ENCODE assay signal across 7 mouse cellular contexts in the genomic region with DNA sequence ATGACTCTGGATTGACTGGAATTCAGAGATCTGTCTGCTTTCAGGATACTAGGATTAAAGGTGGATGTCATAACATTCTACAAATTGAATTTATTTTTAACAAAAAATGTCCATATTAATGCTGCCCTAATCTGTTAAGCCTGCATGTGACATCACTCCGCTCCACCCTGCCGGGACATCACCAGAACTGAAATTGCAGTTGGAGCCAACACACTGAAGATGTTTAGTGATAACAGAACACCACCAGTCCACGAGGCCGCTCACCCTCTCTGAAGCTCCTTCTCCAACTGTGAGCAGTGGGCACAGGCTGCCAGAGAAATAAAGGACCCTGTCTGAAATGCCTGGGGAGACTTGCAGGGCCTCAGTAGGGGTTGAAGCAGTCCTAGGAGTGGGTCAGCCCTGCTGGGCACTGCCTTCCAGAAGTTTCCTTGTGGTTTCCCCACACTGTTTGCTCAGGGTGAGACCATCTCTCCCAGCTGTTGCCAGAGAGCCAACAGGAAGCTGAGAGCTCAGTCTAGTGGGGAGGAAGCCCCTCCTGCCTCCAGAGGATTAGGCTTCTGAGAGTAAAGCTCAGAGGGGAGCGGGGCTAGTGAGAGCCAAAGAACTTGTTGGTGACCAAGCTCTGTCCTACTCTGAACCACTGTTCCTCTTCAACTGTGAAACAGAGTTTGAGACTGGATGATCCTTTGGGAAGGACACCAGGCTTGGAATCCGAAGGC. TPM values are rescaled to one million over a fixed set of nuclear protein-coding genes. Genes with fewer than 3 reads are reported as not detected.
DNase-seq lines count a peak whose midpoint lies in the region; ATAC-seq and TF ChIP-seq lines count a peak whose summit lies in the region.
"Not testable (repeated sequence)": the region's sequence is repeated elsewhere in the genome, so short reads cannot be mapped to it uniquely, and the experiment has no call there.

No protein-coding gene starts in this region.

- H3K9ac ChIP-seq in heart, embryonic 11.5 days (ENCODE audit: low read depth, low read length); intestine, embryonic 14.5 days (ENCODE audit: low read length); limb, embryonic 14.5 days (ENCODE audit: low read depth, low read length, severe bottlenecking); liver, embryonic 16.5 days (ENCODE audit: low read depth, low read length); stomach, embryonic 15.5 days: not testable (repeated sequence)

- not testable (repeated sequence) for H3K27me3 ChIP-seq in heart, embryonic 11.5 days (ENCODE audit: control insufficient read depth, insufficient read depth, low read length); intestine, embryonic 14.5 days (replicated peaks; ENCODE audit: control insufficient read depth, insufficient read depth, low read length); limb, embryonic 14.5 days (ENCODE audit: control insufficient read depth, insufficient read depth, low read length); liver, embryonic 16.5 days (ENCODE audit: control insufficient read depth, insufficient read depth, low read depth, low read length); stomach, embryonic 15.5 days (replicated peaks)

- whole genome bisulfite sequencing in heart, embryonic 11.5 days (ENCODE audit: insufficient replicate concordance): 65% methylated on average over 6 of the region's 6 CpGs
- WGBS in intestine, embryonic 14.5 days: 68% methylated on average over 6 of the region's 6 CpGs
- WGBS in limb, embryonic 14.5 days: 77% methylated on average over 6 of the region's 6 CpGs
- 31% methylated on average over 6 of the region's 6 CpGs for WGBS in liver, embryonic 16.5 days (ENCODE audit: insufficient replicate concordance)
- 56% methylated on average over 6 of the region's 6 CpGs for WGBS in stomach, embryonic 15.5 days

- not testable (repeated sequence) for H3K36me3 ChIP-seq in heart, embryonic 11.5 days (ENCODE audit: control insufficient read depth, insufficient read depth, low read length); intestine, embryonic 14.5 days (ENCODE audit: control insufficient read depth, insufficient read depth, low read length); limb, embryonic 14.5 days (ENCODE audit: control insufficient read depth, insufficient read depth, low read length); liver, embryonic 16.5 days (ENCODE audit: control insufficient read depth, insufficient read depth); stomach, embryonic 15.5 days

- not testable (repeated sequence) for DNase-seq in intestine, embryonic 14.5 days (ENCODE audit: low spot score); limb, embryonic 14.5 days (ENCODE audit: low spot score)
- DNase-seq in lung, postnatal 14 days: peak; percentile 15

- not testable (repeated sequence) for H3K4me3 ChIP-seq in heart, embryonic 11.5 days (ENCODE audit: low read depth, low read length); intestine, embryonic 14.5 days (ENCODE audit: low read depth, low read length); limb, embryonic 14.5 days (replicated peaks; ENCODE audit: low read length); liver, embryonic 16.5 days (ENCODE audit: low read depth, low read length); stomach, embryonic 15.5 days (replicated peaks)

- not testable (repeated sequence) for H3K4me2 ChIP-seq in heart, embryonic 11.5 days; intestine, embryonic 14.5 days (ENCODE audit: low read length); limb, embryonic 14.5 days (replicated peaks; ENCODE audit: low read depth, low read length, severe bottlenecking); liver, embryonic 16.5 days (ENCODE audit: low read depth, low read length); stomach, embryonic 15.5 days

- H3K27ac ChIP-seq in heart, embryonic 11.5 days (ENCODE audit: low read depth, low read length); intestine, embryonic 14.5 days (ENCODE audit: low read depth); limb, embryonic 14.5 days (replicated peaks; ENCODE audit: low read depth, low read length); liver, embryonic 16.5 days (ENCODE audit: low read length); stomach, embryonic 15.5 days: not testable (repeated sequence)

- not testable (repeated sequence) for H3K4me1 ChIP-seq in heart, embryonic 11.5 days (ENCODE audit: control insufficient read depth, insufficient read depth, low read length); intestine, embryonic 14.5 days (replicated peaks; ENCODE audit: control insufficient read depth, insufficient read depth, low read length); limb, embryonic 14.5 days (ENCODE audit: control insufficient read depth, insufficient read depth, low read length); stomach, embryonic 15.5 days
- H3K4me1 ChIP-seq in liver, embryonic 16.5 days (ENCODE audit: control insufficient read depth, low read depth, low read length): peaks cover 17% of the 10 kb centered on the region

- not testable (repeated sequence) for H3K9me3 ChIP-seq in heart, embryonic 11.5 days (replicated peaks; ENCODE audit: control insufficient read depth, low read length); intestine, embryonic 14.5 days (ENCODE audit: control insufficient read depth, low read length); limb, embryonic 14.5 days (ENCODE audit: control insufficient read depth, low read length); liver, embryonic 16.5 days (replicated peaks; ENCODE audit: control insufficient read depth, low read length); stomach, embryonic 15.5 days

- ATAC-seq in common myeloid progenitor, adult 5-6 weeks (replicated peaks; ENCODE audit: low read depth, poor library complexity, severe bottlenecking): peak; percentile 67
- peak; percentile 10; the same call in 1 of the 2 replicates for ATAC-seq in heart, embryonic 11.5 days (replicated peaks; ENCODE audit: insufficient number of reproducible peaks, low FRiP score, low TSS enrichment)
- peak; percentile 58; the same call in 1 of the 2 replicates for ATAC-seq in intestine, embryonic 14.5 days (replicated peaks; ENCODE audit: low FRiP score, low TSS enrichment, low read depth)
- ATAC-seq in limb, embryonic 14.5 days (ENCODE audit: low FRiP score, low read depth): 0 out of 2 replicates have a peak, but pooled peaks have one; percentile 42
- peak; percentile 71 for ATAC-seq in liver, embryonic 16.5 days (ENCODE audit: low read depth)
- peak; percentile 56; the same call in 1 of the 2 replicates for ATAC-seq in stomach, embryonic 15.5 days (ENCODE audit: insufficient read depth, low FRiP score, low read depth)

- TF ChIP-seq POLR2A in limb, embryonic 14.5 days (IDR thresholded peaks at IDR 0.05; ENCODE audit: borderline replicate concordance, extremely low read depth, insufficient read depth, insufficient read length): not testable (repeated sequence)

RNA-seq across cellular contexts. Expression of a gene that starts 16.9 kb away (rescaled TPM):
- 12.3 and 13.2 TPM in 2 replicates for total RNA-seq in common myeloid progenitor, adult 5-6 weeks (2017)
- polyA plus RNA-seq in heart, embryonic 11.5 days (2014; fragmentation: Nextera tagmentation; extraction: Ambion mirVana): 3.6 TPM in 2 replicates
- 5.5 and 6.6 TPM in 2 replicates for polyA plus RNA-seq in intestine, embryonic 14.5 days (2014; fragmentation: Nextera tagmentation; extraction: Ambion mirVana)
- 10.6 and 11.5 TPM in 2 replicates for polyA plus RNA-seq in limb, embryonic 14.5 days (2012; rRNA removed)
- 4.7 and 6.2 TPM in 2 replicates for polyA plus RNA-seq in limb, embryonic 14.5 days (2014; fragmentation: Nextera tagmentation; extraction: Ambion mirVana)
- 1.9 and 2.1 TPM in 2 replicates for polyA plus RNA-seq in liver, embryonic 16.5 days (2015; fragmentation: Nextera tagmentation; extraction: Ambion mirVana)
- polyA plus RNA-seq in stomach, embryonic 15.5 days (2015; fragmentation: Nextera tagmentation; extraction: Ambion mirVana): 6.3 and 7.0 TPM in 2 replicates

RNA-seq across cellular contexts. Expression of a gene that starts 33.0 kb away (rescaled TPM):
- total RNA-seq in common myeloid progenitor, adult 5-6 weeks (2017): 21.7 and 23.2 TPM in 2 replicates
- 5.8 and 6.6 TPM in 2 replicates for polyA plus RNA-seq in heart, embryonic 11.5 days (2014; fragmentation: Nextera tagmentation; extraction: Ambion mirVana)
- polyA plus RNA-seq in intestine, embryonic 14.5 days (2014; fragmentation: Nextera tagmentation; extraction: Ambion mirVana): 14.1 and 15.1 TPM in 2 replicates
- 41.7 and 50.3 TPM in 2 replicates for polyA plus RNA-seq in limb, embryonic 14.5 days (2012; rRNA removed)
- polyA plus RNA-seq in limb, embryonic 14.5 days (2014; fragmentation: Nextera tagmentation; extraction: Ambion mirVana): 12.1 and 12.4 TPM in 2 replicates
- 2.8 and 3.0 TPM in 2 replicates for polyA plus RNA-seq in liver, embryonic 16.5 days (2015; fragmentation: Nextera tagmentation; extraction: Ambion mirVana)
- 8.8 and 9.0 TPM in 2 replicates for polyA plus RNA-seq in stomach, embryonic 15.5 days (2015; fragmentation: Nextera tagmentation; extraction: Ambion mirVana)

RNA-seq across cellular contexts. Expression of a gene that starts 33.1 kb away (rescaled TPM):
- 4.9 and 11.2 TPM in 2 replicates for total RNA-seq in common myeloid progenitor, adult 5-6 weeks (2017)
- 22.6 and 25.3 TPM in 2 replicates for polyA plus RNA-seq in heart, embryonic 11.5 days (2014; fragmentation: Nextera tagmentation; extraction: Ambion mirVana)
- polyA plus RNA-seq in intestine, embryonic 14.5 days (2014; fragmentation: Nextera tagmentation; extraction: Ambion mirVana): 45.1 and 49.2 TPM in 2 replicates
- 17.8 and 20.3 TPM in 2 replicates for polyA plus RNA-seq in limb, embryonic 14.5 days (2012; rRNA removed)
- polyA plus RNA-seq in limb, embryonic 14.5 days (2014; fragmentation: Nextera tagmentation; extraction: Ambion mirVana): 20.2 and 20.8 TPM in 2 replicates
- 13.9 and 16.7 TPM in 2 replicates for polyA plus RNA-seq in liver, embryonic 16.5 days (2015; fragmentation: Nextera tagmentation; extraction: Ambion mirVana)
- 20.5 and 25.6 TPM in 2 replicates for polyA plus RNA-seq in stomach, embryonic 15.5 days (2015; fragmentation: Nextera tagmentation; extraction: Ambion mirVana)

RNA-seq across cellular contexts. Expression of a gene that starts 49.1 kb away (rescaled TPM):
- total RNA-seq in common myeloid progenitor, adult 5-6 weeks (2017): 10.8 and 11.8 TPM in 2 replicates
- 4.8 and 5.6 TPM in 2 replicates for polyA plus RNA-seq in heart, embryonic 11.5 days (2014; fragmentation: Nextera tagmentation; extraction: Ambion mirVana)
- 9.6 and 11.3 TPM in 2 replicates for polyA plus RNA-seq in intestine, embryonic 14.5 days (2014; fragmentation: Nextera tagmentation; extraction: Ambion mirVana)
- polyA plus RNA-seq in limb, embryonic 14.5 days (2012; rRNA removed): 13.3 and 16.3 TPM in 2 replicates
- polyA plus RNA-seq in limb, embryonic 14.5 days (2014; fragmentation: Nextera tagmentation; extraction: Ambion mirVana): 12.8 and 13.1 TPM in 2 replicates
- polyA plus RNA-seq in liver, embryonic 16.5 days (2015; fragmentation: Nextera tagmentation; extraction: Ambion mirVana): 2.0 and 2.4 TPM in 2 replicates
- polyA plus RNA-seq in stomach, embryonic 15.5 days (2015; fragmentation: Nextera tagmentation; extraction: Ambion mirVana): 8.6 and 9.9 TPM in 2 replicates

Comparison
In these comparisons a context has a peak if more than half of its experiments do, and no peak if none do; other contexts are left out.
1. ATAC-seq: peak in every context shown above with its lines; median percentile 71 in liver, embryonic 16.5 days; 67 in common myeloid progenitor, adult 5-6 weeks; 58 in intestine, embryonic 14.5 days; 56 in stomach, embryonic 15.5 days; 42 in limb, embryonic 14.5 days; 10 in heart, embryonic 11.5 days.